Mouse (Mus musculus) C2C12 (cell line): ENCODE results near the gene Kif28.

Source experiments
- CEBPB ChIP-seq: IDR thresholded peaks from one replicate; pipeline ENCODE4 v1.6.1; 2011; ENCODE audit warnings: low read depth, mild to moderate bottlenecking, control low read depth, moderate library complexity
- CTCF ChIP-seq: IDR thresholded peaks from one replicate; pipeline ENCODE4 v1.5.1; 2011; ENCODE audit not compliant: control insufficient read depth, insufficient read depth, insufficient read length
- MAX ChIP-seq: IDR thresholded peaks from one replicate; pipeline ENCODE4 v1.6.1; 2011; ENCODE audit warnings: mild to moderate bottlenecking, control low read depth
- MYOD1 ChIP-seq: IDR thresholded peaks from one replicate; pipeline ENCODE4 v1.6.1; 2011; ENCODE audit warnings: low read depth; ENCODE audit not compliant: control insufficient read depth, insufficient read length
- MYOG ChIP-seq: IDR thresholded peaks from one replicate; pipeline ENCODE4 v1.6.1; 2011; ENCODE audit not compliant: control insufficient read depth, insufficient read length; ENCODE audit errors: extremely low read depth
- USF1 ChIP-seq: IDR thresholded peaks from one replicate; pipeline ENCODE4 v1.6.1; 2011; ENCODE audit warnings: low read depth, mild to moderate bottlenecking, control low read depth, moderate library complexity

- TF ChIP-seq CTCF, result no peak
- TF ChIP-seq MAX, result no peak
- TF ChIP-seq MYOD1, result no peak
- TF ChIP-seq MYOG, result no peak
- TF ChIP-seq CEBPB, result no peak
- no peak for TF ChIP-seq USF1
Measured at GRCm38 (mm10) chr1:179688415-179688814, 56.7 kb downstream of the Kif28 start.
